Mouse (Mus musculus): Measurements from ENCODE around the gene Dhx8.
A peak's percentile ranks its signal among the peaks of the same experiment; 100 is the strongest.

Gene Dhx8

GRCm38 (mm10) chr11:101733596-101733995 is 877 bp downstream of the Dhx8 start:
- no peak for DNase-seq (ENCODE audit: low spot score)

- no peak for DNase-seq (ENCODE audit: low spot score)
Observed at GRCm38 (mm10) chr11:101756616-101757015, 23.9 kb downstream of the Dhx8 start.

- no peak for DNase-seq (ENCODE audit: low spot score)
Observed at GRCm38 (mm10) chr11:101757366-101757765, 24.6 kb downstream of the Dhx8 start.

GRCm38 (mm10) chr11:101758431-101758830 is 25.7 kb downstream of the Dhx8 start:
- no peak for DNase-seq (ENCODE audit: low spot score)

GRCm38 (mm10) chr11:101759530-101759929 is 26.8 kb downstream of the Dhx8 start:
- no peak for DNase-seq (ENCODE audit: low spot score)

- no peak for DNase-seq (ENCODE audit: low spot score)
Observed at GRCm38 (mm10) chr11:101763723-101764122, 31.0 kb downstream of the Dhx8 start.

- DNase-seq (ENCODE audit: low spot score): no peak
Observed at GRCm38 (mm10) chr11:101764546-101764945, 31.8 kb downstream of the Dhx8 start.

- DNase-seq (ENCODE audit: low spot score): no peak
Observed at GRCm38 (mm10) chr11:101767326-101767725, 34.6 kb downstream of the Dhx8 start.

- DNase-seq (ENCODE audit: low spot score): no peak
Observed at GRCm38 (mm10) chr11:101768721-101769120, 36.0 kb downstream of the Dhx8 start.

- DNase-seq (ENCODE audit: low spot score): no peak
Observed at GRCm38 (mm10) chr11:101770266-101770665, 37.5 kb downstream of the Dhx8 start.

- DNase-seq (ENCODE audit: low spot score): no peak
Observed at GRCm38 (mm10) chr11:101772027-101772426, 39.3 kb downstream of the Dhx8 start.

GRCm38 (mm10) chr11:101772449-101772848 is 39.7 kb downstream of the Dhx8 start:
- DNase-seq (ENCODE audit: low spot score): peak; percentile 47

- DNase-seq (ENCODE audit: low spot score): no peak
Observed at GRCm38 (mm10) chr11:101776846-101777245, 44.1 kb downstream of the Dhx8 start.

- no peak for DNase-seq (ENCODE audit: low spot score)
Observed at GRCm38 (mm10) chr11:101783135-101783534, 50.4 kb downstream of the Dhx8 start.

GRCm38 (mm10) chr11:101783584-101783983 is 50.9 kb downstream of the Dhx8 start:
- DNase-seq (ENCODE audit: low spot score): no peak

- DNase-seq (ENCODE audit: low spot score): no peak
Observed at GRCm38 (mm10) chr11:101784072-101784471, 51.4 kb downstream of the Dhx8 start.

- DNase-seq (ENCODE audit: low spot score): no peak
Observed at GRCm38 (mm10) chr11:101784488-101785142, 51.9 kb downstream of the Dhx8 start.

- peak; percentile 72 for DNase-seq (ENCODE audit: low spot score)
Observed at GRCm38 (mm10) chr11:101785143-101785851, 52.6 kb downstream of the Dhx8 start, which contains the start of gene Etv4. TSS of gene Etv4 (minus strand) at chr11:101785371.

GRCm38 (mm10) chr11:101785852-101786205 is 53.1 kb downstream of the Dhx8 start:
- DNase-seq (ENCODE audit: low spot score): no peak

- DNase-seq (ENCODE audit: low spot score): no peak
Observed at GRCm38 (mm10) chr11:101786651-101787050, 53.9 kb downstream of the Dhx8 start.

GRCm38 (mm10) chr11:101787432-101787831 is 54.7 kb downstream of the Dhx8 start:
- no peak for DNase-seq (ENCODE audit: low spot score)

GRCm38 (mm10) chr11:101790811-101791526 is 58.2 kb downstream of the Dhx8 start:
- peak; percentile 18 for DNase-seq (ENCODE audit: low spot score)

GRCm38 (mm10) chr11:101797355-101797754 is 64.6 kb downstream of the Dhx8 start:
- DNase-seq (ENCODE audit: low spot score): no peak
